Mouse (Mus musculus): ENCODE measurements around the gene Gm20388. TPM values are rescaled to one million over a fixed set of nuclear protein-coding genes. Genes with fewer than 3 reads are reported as not detected.
"Not testable (repeated sequence)": the region's sequence is repeated elsewhere in the genome, so short reads cannot be mapped to it uniquely, and the experiment has no call there.

Gene Gm20388
- polyA plus RNA-seq, 1 experiment = 18.7 TPM

GRCm38 (mm10) chr8:123271901-123272300 lies 3361.3 kb downstream of the Gm20388 start:
- no peak for TF ChIP-seq CTCF (IDR thresholded peaks at IDR 0.05; ENCODE audit: borderline replicate concordance, insufficient read depth, low read depth, low read length)
- no peak for TF ChIP-seq POLR2A (IDR thresholded peaks at IDR 0.05; ENCODE audit: borderline replicate concordance, insufficient read depth, low read length)
- Histone ChIP-seq H3K4me3 (replicated peaks; ENCODE audit: insufficient read depth, low read depth, low read length) (no peak overlapping the region), H3K4me1 (ENCODE audit: control insufficient read depth, insufficient read depth, low read length) (no peaks in the 10 kb centered on the region), H3K27me3 (ENCODE audit: control insufficient read depth, insufficient read depth, low read length) (no peaks in the 10 kb centered on the region), H3K27ac (ENCODE audit: insufficient read depth, low read length) (no peak overlapping the region)
- 63% methylated on average over 4 of the region's 4 CpGs for WGBS
- DNase-seq = no peak

- WGBS = 93% methylated on average over 5 of the region's 5 CpGs
- no peak for DNase-seq
- H3K4me3 ChIP-seq (replicated peaks; ENCODE audit: insufficient read depth, low read depth, low read length) = no peak overlapping the region
- no peak for TF ChIP-seq POLR2A (IDR thresholded peaks at IDR 0.05; ENCODE audit: borderline replicate concordance, insufficient read depth, low read length)
- no peak for TF ChIP-seq CTCF (IDR thresholded peaks at IDR 0.05; ENCODE audit: borderline replicate concordance, insufficient read depth, low read depth, low read length)
- no peak overlapping the region for H3K27ac ChIP-seq (ENCODE audit: insufficient read depth, low read length)
- no peaks in the 10 kb centered on the region for H3K4me1 ChIP-seq (ENCODE audit: control insufficient read depth, insufficient read depth, low read length)
- H3K27me3 ChIP-seq (ENCODE audit: control insufficient read depth, insufficient read depth, low read length) = no peaks in the 10 kb centered on the region
Observed at GRCm38 (mm10) chr8:123274447-123274846, 3363.8 kb downstream of the Gm20388 start.

GRCm38 (mm10) chr8:123275096-123275495 lies 3364.5 kb downstream of the Gm20388 start:
- DNase-seq = no peak
- Histone ChIP-seq H3K4me3 (replicated peaks; ENCODE audit: insufficient read depth, low read depth, low read length) (no peak overlapping the region), H3K4me1 (ENCODE audit: control insufficient read depth, insufficient read depth, low read length) (no peaks in the 10 kb centered on the region), H3K27ac (ENCODE audit: insufficient read depth, low read length) (no peak overlapping the region), H3K27me3 (ENCODE audit: control insufficient read depth, insufficient read depth, low read length) (no peaks in the 10 kb centered on the region)
- TF ChIP-seq POLR2A (IDR thresholded peaks at IDR 0.05; ENCODE audit: borderline replicate concordance, insufficient read depth, low read length) (no peak), CTCF (IDR thresholded peaks at IDR 0.05; ENCODE audit: borderline replicate concordance, insufficient read depth, low read depth, low read length) (no peak)
- 93% methylated on average over 12 of the region's 12 CpGs for WGBS

GRCm38 (mm10) chr8:123278445-123278844 lies 3367.8 kb downstream of the Gm20388 start:
- no peak for TF ChIP-seq CTCF (IDR thresholded peaks at IDR 0.05; ENCODE audit: borderline replicate concordance, insufficient read depth, low read depth, low read length)
- no peak for DNase-seq
- WGBS = 78% methylated on average over 7 of the region's 7 CpGs
- H3K27me3 ChIP-seq (ENCODE audit: control insufficient read depth, insufficient read depth, low read length) = no peaks in the 10 kb centered on the region
- no peak overlapping the region for H3K4me3 ChIP-seq (replicated peaks; ENCODE audit: insufficient read depth, low read depth, low read length)
- H3K27ac ChIP-seq (ENCODE audit: insufficient read depth, low read length) = no peak overlapping the region
- H3K4me1 ChIP-seq (ENCODE audit: control insufficient read depth, insufficient read depth, low read length) = no peaks in the 10 kb centered on the region

- no peak for DNase-seq
- Histone ChIP-seq H3K27ac (ENCODE audit: insufficient read depth, low read length) (no peak overlapping the region), H3K4me1 (ENCODE audit: control insufficient read depth, insufficient read depth, low read length) (no peaks in the 10 kb centered on the region), H3K27me3 (ENCODE audit: control insufficient read depth, insufficient read depth, low read length) (no peaks in the 10 kb centered on the region), H3K4me3 (replicated peaks; ENCODE audit: insufficient read depth, low read depth, low read length) (no peak overlapping the region)
- no peak for TF ChIP-seq POLR2A (IDR thresholded peaks at IDR 0.05; ENCODE audit: borderline replicate concordance, insufficient read depth, low read length)
- WGBS = 90% methylated on average over 4 of the region's 4 CpGs
Observed at GRCm38 (mm10) chr8:123279828-123280227, 3369.2 kb downstream of the Gm20388 start.

GRCm38 (mm10) chr8:123280302-123281094 lies 3369.9 kb downstream of the Gm20388 start:
- no peak overlapping the region for H3K27ac ChIP-seq (ENCODE audit: insufficient read depth, low read length)
- H3K27me3 ChIP-seq (ENCODE audit: control insufficient read depth, insufficient read depth, low read length) = no peaks in the 10 kb centered on the region
- TF ChIP-seq CTCF (IDR thresholded peaks at IDR 0.05; ENCODE audit: borderline replicate concordance, insufficient read depth, low read depth, low read length) (no peak), POLR2A (IDR thresholded peaks at IDR 0.05; ENCODE audit: borderline replicate concordance, insufficient read depth, low read length) (no peak)
- H3K4me1 ChIP-seq (ENCODE audit: control insufficient read depth, insufficient read depth, low read length) = no peaks in the 10 kb centered on the region
- no peak overlapping the region for H3K4me3 ChIP-seq (replicated peaks; ENCODE audit: insufficient read depth, low read depth, low read length)
- no peak for DNase-seq
- WGBS = 81% methylated on average over 13 of the region's 13 CpGs

- not testable (repeated sequence) for H3K27me3 ChIP-seq (ENCODE audit: control insufficient read depth, insufficient read depth, low read length); H3K4me1 ChIP-seq (ENCODE audit: control insufficient read depth, insufficient read depth, low read length); DNase-seq; H3K4me3 ChIP-seq (replicated peaks; ENCODE audit: insufficient read depth, low read depth, low read length); H3K27ac ChIP-seq (ENCODE audit: insufficient read depth, low read length)
- 88% methylated on average over 6 of the region's 6 CpGs for WGBS
Observed at GRCm38 (mm10) chr8:123282994-123283393, 3372.4 kb downstream of the Gm20388 start.

- 88% methylated on average over 7 of the region's 7 CpGs for WGBS
- Histone ChIP-seq H3K4me3 (replicated peaks; ENCODE audit: insufficient read depth, low read depth, low read length) (no peak overlapping the region), H3K27me3 (ENCODE audit: control insufficient read depth, insufficient read depth, low read length) (no peaks in the 10 kb centered on the region), H3K4me1 (ENCODE audit: control insufficient read depth, insufficient read depth, low read length) (no peaks in the 10 kb centered on the region), H3K27ac (ENCODE audit: insufficient read depth, low read length) (no peak overlapping the region)
- no peak for TF ChIP-seq POLR2A (IDR thresholded peaks at IDR 0.05; ENCODE audit: borderline replicate concordance, insufficient read depth, low read length)
- no peak for TF ChIP-seq CTCF (IDR thresholded peaks at IDR 0.05; ENCODE audit: borderline replicate concordance, insufficient read depth, low read depth, low read length)
- DNase-seq = no peak
Observed at GRCm38 (mm10) chr8:123283991-123284390, 3373.3 kb downstream of the Gm20388 start.
